Mouse (Mus musculus): ENCODE data around the gene Tnfsf11.

Gene Tnfsf11

GRCm38 (mm10) chr14:78287906-78288800, 19.7 kb downstream of the Tnfsf11 start:
- peak in 1 of 2 experiments; percentile 35 for DNase-seq

GRCm38 (mm10) chr14:78286011-78286548, 21.8 kb downstream of the Tnfsf11 start:
- DNase-seq: no peak

GRCm38 (mm10) chr14:78282490-78282889, 25.4 kb downstream of the Tnfsf11 start:
- no peak for DNase-seq

GRCm38 (mm10) chr14:78276395-78276930, 31.4 kb downstream of the Tnfsf11 start:
- no peak for DNase-seq

GRCm38 (mm10) chr14:78274851-78275250, 33.0 kb downstream of the Tnfsf11 start:
- no peak for DNase-seq

- DNase-seq: no peak
Measured at GRCm38 (mm10) chr14:78274146-78274545, 33.7 kb downstream of the Tnfsf11 start.

GRCm38 (mm10) chr14:78273571-78273970, 34.3 kb downstream of the Tnfsf11 start:
- DNase-seq: peak in 1 of 2 experiments; percentile 40

- DNase-seq: no peak
Measured at GRCm38 (mm10) chr14:78264876-78265275, 43.0 kb downstream of the Tnfsf11 start.

- DNase-seq: no peak
Measured at GRCm38 (mm10) chr14:78262596-78262995, 45.2 kb downstream of the Tnfsf11 start.

- no peak for DNase-seq
Measured at GRCm38 (mm10) chr14:78261246-78261645, 46.6 kb downstream of the Tnfsf11 start.

- DNase-seq: no peak
Measured at GRCm38 (mm10) chr14:78254017-78254416, 53.8 kb downstream of the Tnfsf11 start.

GRCm38 (mm10) chr14:78246601-78247000, 61.2 kb downstream of the Tnfsf11 start:
- no peak for DNase-seq

- DNase-seq: no peak
Measured at GRCm38 (mm10) chr14:78244811-78245210, 63.0 kb downstream of the Tnfsf11 start.

GRCm38 (mm10) chr14:78239346-78239745, 68.5 kb downstream of the Tnfsf11 start:
- DNase-seq: no peak

- no peak for DNase-seq
Measured at GRCm38 (mm10) chr14:78237238-78237637, 70.6 kb downstream of the Tnfsf11 start.

- no peak for DNase-seq
Measured at GRCm38 (mm10) chr14:78236144-78236543, 71.7 kb downstream of the Tnfsf11 start.

- DNase-seq: no peak
Measured at GRCm38 (mm10) chr14:78235296-78235695, 72.5 kb downstream of the Tnfsf11 start.

- DNase-seq: no peak
Measured at GRCm38 (mm10) chr14:78229012-78229411, 78.8 kb downstream of the Tnfsf11 start.

Data from spleen, adult 18-20 months (tissue).